Mouse (Mus musculus): ENCODE measurements at regions not wholly inside any gene's neighbourhood (a gene's known extent, or its start where the extent isn't known, plus 50 kb on each side); places are given as distances from the start of the nearest gene placed in this dataset.

DNA sequence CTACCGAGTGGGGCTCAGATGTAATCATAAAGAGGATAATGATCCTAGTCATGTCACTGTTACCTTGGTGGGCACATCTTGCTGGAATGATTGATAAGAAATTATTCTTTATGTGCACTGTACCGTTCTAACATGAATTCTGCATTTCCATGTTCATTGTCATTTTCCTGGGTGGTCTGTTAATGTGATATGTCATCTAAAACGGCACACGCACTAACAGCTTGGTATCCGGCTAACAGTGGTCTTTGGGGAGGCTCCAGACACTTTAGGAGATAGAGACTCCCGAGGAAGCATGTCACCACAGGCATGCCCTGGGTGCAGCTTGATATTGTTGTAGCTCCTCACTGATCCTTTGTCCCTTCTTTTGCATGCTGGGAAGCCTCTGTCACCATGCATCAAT lies 1096.1 kb downstream of the Car8 start:
- Histone ChIP-seq H3K4me1 (ENCODE audit: control insufficient read depth, insufficient read depth, low read length) (no peaks in the 10 kb centered on the region), H3K4me3 (ENCODE audit: insufficient read depth, low read length) (no peak overlapping the region), H3K27ac (ENCODE audit: insufficient read depth, low read depth, low read length) (no peak overlapping the region)
- no peak for TF ChIP-seq CTCF (IDR thresholded peaks at IDR 0.05; ENCODE audit: low read depth, low read length)
- TF ChIP-seq POLR2A (IDR thresholded peaks at IDR 0.05; ENCODE audit: borderline replicate concordance, low read depth, low read length), result no peak

DNA sequence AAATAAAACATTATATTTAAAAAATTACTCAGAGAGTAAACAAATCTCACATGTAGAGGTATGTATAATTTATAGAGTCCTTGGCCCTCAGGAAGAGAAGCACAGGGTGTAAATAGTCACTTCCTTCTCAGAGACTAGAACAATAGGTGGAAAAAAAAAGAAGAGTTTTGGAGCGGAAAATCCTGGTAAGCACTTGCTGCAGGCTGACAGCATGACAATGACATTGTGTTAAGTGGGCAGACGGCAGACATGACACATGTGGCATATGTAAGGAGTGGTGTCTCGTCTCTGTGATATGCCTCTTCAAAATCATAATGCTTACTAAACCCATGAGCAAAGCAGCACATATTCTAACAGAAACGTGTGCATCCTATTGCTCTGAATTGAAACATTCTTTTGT lies 1126.7 kb downstream of the Car8 start:
- H3K27ac ChIP-seq (ENCODE audit: insufficient read depth, low read depth, low read length), result no peak overlapping the region
- H3K4me3 ChIP-seq (ENCODE audit: insufficient read depth, low read length), result no peak overlapping the region
- no peaks in the 10 kb centered on the region for H3K4me1 ChIP-seq (ENCODE audit: control insufficient read depth, insufficient read depth, low read length)
- no peak for TF ChIP-seq POLR2A (IDR thresholded peaks at IDR 0.05; ENCODE audit: borderline replicate concordance, low read depth, low read length)
- no peak for TF ChIP-seq CTCF (IDR thresholded peaks at IDR 0.05; ENCODE audit: low read depth, low read length)

DNA sequence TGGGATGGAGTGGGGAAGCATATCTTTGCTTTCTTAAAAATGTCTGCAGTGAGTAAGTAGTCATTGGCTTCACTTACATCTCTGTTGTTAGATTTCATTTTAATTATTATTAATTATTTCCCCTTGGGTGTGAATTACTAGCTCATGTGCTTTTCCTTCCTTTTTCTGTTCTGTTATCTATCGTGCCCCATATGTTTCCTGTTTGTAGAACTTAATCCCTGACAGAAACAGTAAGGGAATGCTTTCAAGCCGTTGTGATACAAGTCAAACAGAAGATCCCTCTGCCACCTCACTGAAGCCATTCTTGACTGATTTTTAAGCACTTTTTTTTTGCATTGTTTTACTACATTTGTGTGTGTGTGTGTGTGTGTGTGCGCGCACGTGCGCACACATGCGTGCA lies 1145.9 kb downstream of the Car8 start:
- Histone ChIP-seq H3K27ac (ENCODE audit: insufficient read depth, low read depth, low read length) (no peak overlapping the region), H3K4me3 (ENCODE audit: insufficient read depth, low read length) (no peak overlapping the region), H3K4me1 (ENCODE audit: control insufficient read depth, insufficient read depth, low read length) (no peaks in the 10 kb centered on the region)
- TF ChIP-seq CTCF (IDR thresholded peaks at IDR 0.05; ENCODE audit: low read depth, low read length) (no peak), POLR2A (IDR thresholded peaks at IDR 0.05; ENCODE audit: borderline replicate concordance, low read depth, low read length) (no peak)

DNA sequence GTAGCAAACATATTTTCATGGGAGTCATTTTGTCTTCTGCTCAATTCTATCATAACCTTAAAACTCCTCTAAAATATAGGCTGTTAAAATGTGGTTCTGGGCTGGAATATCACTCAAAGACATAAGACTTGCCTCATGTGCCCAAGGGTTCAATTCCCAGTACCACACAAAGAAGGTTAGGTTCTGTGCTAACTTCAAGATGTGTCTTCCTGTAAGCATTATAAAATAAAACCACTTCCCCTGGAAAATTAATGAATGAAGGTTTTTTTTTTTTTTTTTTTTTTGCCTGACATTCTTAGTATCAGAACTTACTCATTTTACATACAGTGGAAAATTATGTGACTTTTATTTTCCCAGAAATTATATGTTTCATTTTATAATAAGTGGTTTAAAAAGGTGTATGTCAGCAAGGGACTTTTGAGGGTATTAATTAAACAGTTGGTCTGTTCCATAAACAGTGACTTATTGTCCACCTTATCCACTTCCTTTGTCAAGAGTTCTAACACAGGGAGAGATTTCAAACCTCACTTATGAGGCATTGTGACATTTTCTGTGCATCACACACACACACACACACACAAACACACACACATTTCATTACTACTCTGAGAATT lies 1147.5 kb downstream of the Car8 start:
- TF ChIP-seq CTCF (IDR thresholded peaks at IDR 0.05; ENCODE audit: low read depth, low read length) (no peak), POLR2A (IDR thresholded peaks at IDR 0.05; ENCODE audit: borderline replicate concordance, low read depth, low read length) (no peak)
- no peak overlapping the region for H3K4me3 ChIP-seq (ENCODE audit: insufficient read depth, low read length)
- H3K4me1 ChIP-seq (ENCODE audit: control insufficient read depth, insufficient read depth, low read length), result no peaks in the 10 kb centered on the region
- no peak overlapping the region for H3K27ac ChIP-seq (ENCODE audit: insufficient read depth, low read depth, low read length)

Data from bone marrow macrophage, adult 2 months (primary cell).